Mouse (Mus musculus): Measurements from ENCODE around the gene Paxbp1. TPM values are rescaled to one million over a fixed set of nuclear protein-coding genes. Genes with fewer than 3 reads are reported as not detected.

Gene Paxbp1
- polyA plus RNA-seq, 1 experiment from 2014 or later: 71.6 TPM

DNA sequence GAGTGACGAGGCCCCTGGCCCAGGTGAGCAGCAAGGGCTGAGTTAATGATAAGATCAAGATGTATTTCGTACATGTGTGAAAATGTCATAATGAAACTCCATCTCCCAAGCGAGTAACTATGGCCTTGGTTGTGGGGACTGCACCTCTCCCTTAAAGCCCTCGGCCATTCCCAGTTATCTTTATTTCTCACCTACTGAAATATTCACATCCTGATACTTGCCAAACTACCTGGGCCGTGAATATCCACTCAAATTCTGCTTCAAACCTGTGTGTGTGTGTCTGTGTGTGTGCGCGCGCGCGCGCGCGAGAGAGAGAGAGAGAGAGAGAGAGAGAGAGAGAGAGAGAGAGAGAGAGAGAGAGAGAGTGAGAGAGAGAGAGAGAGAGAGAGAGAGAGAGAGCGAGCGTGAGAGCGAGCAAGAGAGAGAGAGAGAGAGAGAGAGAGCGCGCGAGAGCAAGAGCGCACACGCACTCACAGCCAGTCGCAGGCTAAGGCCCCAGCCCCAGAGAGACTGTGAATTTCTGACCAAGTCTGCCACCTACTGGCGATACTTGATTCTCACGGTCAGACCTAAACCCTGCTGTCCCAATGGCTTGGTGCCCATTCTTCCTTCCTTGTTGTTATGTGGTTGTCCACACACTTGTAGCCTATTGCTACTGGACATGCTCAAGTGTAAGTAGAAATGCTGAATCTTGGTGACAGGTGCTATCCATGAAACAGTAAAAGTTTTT is 29.0 kb upstream of the Paxbp1 start:
- H3K36me3 ChIP-seq (replicated peaks; ENCODE audit: control insufficient read depth, insufficient read depth): no peaks in the 10 kb centered on the region
- H3K4me2 ChIP-seq (replicated peaks): peak overlapping the region; percentile 22; the same call in 1 of the 2 replicates

GRCm38 (mm10) chr16:91072256-91072655 is 27.9 kb upstream of the Paxbp1 start:
- Histone ChIP-seq H3K9ac (no peak overlapping the region), H3K27ac (no peak overlapping the region), H3K36me3 (replicated peaks; ENCODE audit: control insufficient read depth, insufficient read depth) (no peaks in the 10 kb centered on the region), H3K4me1 (replicated peaks; ENCODE audit: control insufficient read depth, insufficient read depth, low read length) (peaks cover 7% of the 10 kb centered on the region; the same call in 1 of the 2 replicates), H3K4me2 (replicated peaks) (no peak overlapping the region), H3K4me3 (replicated peaks; ENCODE audit: low read length) (no peak overlapping the region), H3K9me3 (ENCODE audit: control insufficient read depth, low read length) (no peaks in the 10 kb centered on the region), H3K27me3 (ENCODE audit: control insufficient read depth, insufficient read depth, low read length) (no peaks in the 10 kb centered on the region)
- DNase-seq (ENCODE audit: low spot score) (no peak), ATAC-seq (ENCODE audit: low FRiP score) (no peak)
- WGBS: 94% methylated on average over 1 of the region's 1 CpGs

More for the DNA sequence above, 29.0 kb upstream of the Paxbp1 start:
- H3K27me3 ChIP-seq (ENCODE audit: control insufficient read depth, insufficient read depth, low read length): no peaks in the 10 kb centered on the region
- H3K27ac ChIP-seq: no peak overlapping the region
- no peak overlapping the region for H3K4me3 ChIP-seq (replicated peaks; ENCODE audit: low read length)
- DNase-seq (ENCODE audit: low spot score) (peak; percentile 96), ATAC-seq (ENCODE audit: low FRiP score) (peak; percentile 96)
- H3K9me3 ChIP-seq (ENCODE audit: control insufficient read depth, low read length): no peaks in the 10 kb centered on the region
- H3K4me1 ChIP-seq (replicated peaks; ENCODE audit: control insufficient read depth, insufficient read depth, low read length): peaks cover 7% of the 10 kb centered on the region; the same call in 1 of the 2 replicates
- no peak overlapping the region for H3K9ac ChIP-seq
- 44% methylated on average over 19 of the region's 24 CpGs for WGBS

DNA sequence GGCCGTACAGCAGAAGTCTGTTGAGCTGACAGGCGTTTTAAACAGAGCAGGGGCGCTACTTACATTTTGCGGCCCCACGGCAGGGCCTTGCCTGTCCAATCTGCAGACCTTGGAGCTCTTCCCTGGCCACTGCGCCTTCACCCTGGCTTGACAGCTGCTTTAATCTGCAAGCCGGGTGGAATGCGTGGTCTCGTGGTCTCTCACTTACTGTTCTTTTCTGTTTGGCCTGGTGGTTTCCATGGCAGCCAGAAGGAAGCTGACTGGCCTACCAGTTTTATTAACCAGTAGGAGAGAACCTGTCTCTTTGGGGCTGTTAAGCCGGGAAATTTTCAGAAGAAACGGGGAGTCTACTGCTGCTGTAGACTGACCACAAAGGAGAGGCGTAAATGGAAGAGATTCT is 24.6 kb upstream of the Paxbp1 start:
- peak; percentile 46; the same call in 1 of the 2 replicates for ATAC-seq (ENCODE audit: low FRiP score)
- peak overlapping the region; percentile 24; the same call in 1 of the 2 replicates for H3K4me2 ChIP-seq (replicated peaks)
- H3K4me3 ChIP-seq (replicated peaks; ENCODE audit: low read length): peak overlapping the region; percentile 5; the same call in 1 of the 2 replicates
- no peaks in the 10 kb centered on the region for H3K9me3 ChIP-seq (ENCODE audit: control insufficient read depth, low read length)
- no peaks in the 10 kb centered on the region for H3K36me3 ChIP-seq (replicated peaks; ENCODE audit: control insufficient read depth, insufficient read depth)
- H3K4me1 ChIP-seq (replicated peaks; ENCODE audit: control insufficient read depth, insufficient read depth, low read length): peaks cover 7% of the 10 kb centered on the region; the same call in 1 of the 2 replicates
- H3K9ac ChIP-seq: no peak overlapping the region
- WGBS: 19% methylated on average over 12 of the region's 12 CpGs
- peak; percentile 55 for DNase-seq (ENCODE audit: low spot score)
- no peaks in the 10 kb centered on the region for H3K27me3 ChIP-seq (ENCODE audit: control insufficient read depth, insufficient read depth, low read length)
- peak overlapping the region; percentile 43 for H3K27ac ChIP-seq

DNA sequence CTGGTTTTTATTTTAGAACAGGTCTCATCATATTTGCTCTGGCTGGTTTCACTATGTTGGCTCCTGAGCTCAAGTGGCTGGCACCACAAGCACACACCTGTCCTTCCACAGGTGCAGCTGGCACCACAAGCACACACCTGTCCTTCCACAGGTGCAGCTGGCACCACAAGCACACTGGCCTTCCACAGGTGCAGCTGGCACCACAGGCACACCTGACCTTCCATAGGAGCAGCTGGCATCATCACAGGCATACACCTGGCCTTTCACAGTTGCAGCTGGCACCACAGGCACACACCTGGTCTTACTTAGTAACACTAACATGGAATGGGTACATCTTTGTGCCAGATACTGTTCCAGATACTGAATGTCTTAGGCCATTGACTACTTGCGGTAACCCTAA is 22.8 kb upstream of the Paxbp1 start:
- no peak overlapping the region for H3K4me3 ChIP-seq (replicated peaks; ENCODE audit: low read length)
- H3K9me3 ChIP-seq (ENCODE audit: control insufficient read depth, low read length): no peaks in the 10 kb centered on the region
- H3K27ac ChIP-seq: no peak overlapping the region
- no peaks in the 10 kb centered on the region for H3K27me3 ChIP-seq (ENCODE audit: control insufficient read depth, insufficient read depth, low read length)
- peaks cover 7% of the 10 kb centered on the region; the same call in 1 of the 2 replicates for H3K4me1 ChIP-seq (replicated peaks; ENCODE audit: control insufficient read depth, insufficient read depth, low read length)
- no peak overlapping the region for H3K4me2 ChIP-seq (replicated peaks)
- H3K36me3 ChIP-seq (replicated peaks; ENCODE audit: control insufficient read depth, insufficient read depth): no peaks in the 10 kb centered on the region
- ATAC-seq (ENCODE audit: low FRiP score) (no peak), DNase-seq (ENCODE audit: low spot score) (no peak)
- 97% methylated on average over 1 of the region's 1 CpGs for WGBS
- H3K9ac ChIP-seq: no peak overlapping the region

DNA sequence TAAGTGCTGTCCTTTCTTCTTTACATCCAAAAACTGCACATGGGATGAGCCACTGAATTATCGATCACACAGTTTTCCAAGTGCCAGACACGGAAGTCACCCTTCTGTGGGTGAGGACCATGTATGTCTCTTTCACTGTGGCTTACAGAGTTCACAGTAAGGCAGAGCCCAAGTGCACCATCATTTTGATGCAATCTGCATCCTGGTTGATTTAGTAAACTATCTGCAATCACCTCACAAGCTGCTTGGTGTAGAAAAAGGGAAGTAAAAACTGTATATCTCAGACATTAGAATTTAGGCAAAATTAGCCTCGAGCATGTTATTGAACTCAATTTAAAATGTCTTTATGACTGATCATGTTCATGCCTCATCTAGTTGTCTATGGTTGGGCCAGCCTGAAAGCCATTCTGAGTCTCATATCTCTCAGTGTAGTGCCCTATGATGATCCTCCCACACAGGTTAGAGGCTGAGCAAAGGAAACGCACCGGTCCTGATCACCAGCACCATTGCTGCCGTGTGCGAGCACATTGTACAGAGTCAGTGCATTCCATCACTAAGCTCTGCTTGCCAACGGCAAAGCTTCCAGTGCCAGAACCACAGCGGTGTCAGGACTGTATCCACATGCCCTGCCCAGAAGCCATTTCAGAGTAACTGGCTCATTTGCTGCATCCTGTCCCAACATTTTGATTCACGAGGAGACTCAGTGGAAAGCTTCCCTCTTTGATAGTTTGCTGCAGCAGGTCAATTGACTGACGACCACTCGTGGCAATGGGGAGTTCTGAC is 20.4 kb upstream of the Paxbp1 start:
- peaks cover 7% of the 10 kb centered on the region; the same call in 1 of the 2 replicates for H3K4me1 ChIP-seq (replicated peaks; ENCODE audit: control insufficient read depth, insufficient read depth, low read length)
- no peaks in the 10 kb centered on the region for H3K36me3 ChIP-seq (replicated peaks; ENCODE audit: control insufficient read depth, insufficient read depth)
- DNase-seq (ENCODE audit: low spot score): no peak
- H3K9me3 ChIP-seq (ENCODE audit: control insufficient read depth, low read length): no peaks in the 10 kb centered on the region
- no peak for ATAC-seq (ENCODE audit: low FRiP score)
- H3K4me3 ChIP-seq (replicated peaks; ENCODE audit: low read length): no peak overlapping the region
- H3K4me2 ChIP-seq (replicated peaks): no peak overlapping the region
- H3K27me3 ChIP-seq (ENCODE audit: control insufficient read depth, insufficient read depth, low read length): no peaks in the 10 kb centered on the region
- 86% methylated on average over 12 of the region's 12 CpGs for WGBS
- H3K9ac ChIP-seq: no peak overlapping the region
- H3K27ac ChIP-seq: no peak overlapping the region

- no peaks in the 10 kb centered on the region for H3K27me3 ChIP-seq (ENCODE audit: control insufficient read depth, insufficient read depth, low read length)
- no peaks in the 10 kb centered on the region for H3K9me3 ChIP-seq (ENCODE audit: control insufficient read depth, low read length)
- DNase-seq (ENCODE audit: low spot score) (no peak), ATAC-seq (ENCODE audit: low FRiP score) (no peak)
- H3K4me2 ChIP-seq (replicated peaks): no peak overlapping the region
- H3K4me3 ChIP-seq (replicated peaks; ENCODE audit: low read length): no peak overlapping the region
- no peak overlapping the region for H3K27ac ChIP-seq
- H3K36me3 ChIP-seq (replicated peaks; ENCODE audit: control insufficient read depth, insufficient read depth): no peaks in the 10 kb centered on the region
- H3K4me1 ChIP-seq (replicated peaks; ENCODE audit: control insufficient read depth, insufficient read depth, low read length): peaks cover 1% of the 10 kb centered on the region; the same call in 1 of the 2 replicates
- H3K9ac ChIP-seq: no peak overlapping the region
- 95% methylated on average over 10 of the region's 10 CpGs for WGBS
Observed at GRCm38 (mm10) chr16:91063786-91064185, 19.4 kb upstream of the Paxbp1 start.

GRCm38 (mm10) chr16:91061531-91062318 is 17.4 kb upstream of the Paxbp1 start:
- no peaks in the 10 kb centered on the region for H3K27me3 ChIP-seq (ENCODE audit: control insufficient read depth, insufficient read depth, low read length)
- no peak for DNase-seq (ENCODE audit: low spot score)
- no peak overlapping the region for H3K4me2 ChIP-seq (replicated peaks)
- H3K9ac ChIP-seq: no peak overlapping the region
- no peaks in the 10 kb centered on the region for H3K36me3 ChIP-seq (replicated peaks; ENCODE audit: control insufficient read depth, insufficient read depth)
- no peak overlapping the region for H3K4me3 ChIP-seq (replicated peaks; ENCODE audit: low read length)
- 90% methylated on average over 13 of the region's 13 CpGs for WGBS
- no peaks in the 10 kb centered on the region for H3K9me3 ChIP-seq (ENCODE audit: control insufficient read depth, low read length)
- no peak overlapping the region for H3K27ac ChIP-seq
- no peak for ATAC-seq (ENCODE audit: low FRiP score)
- no peaks in the 10 kb centered on the region for H3K4me1 ChIP-seq (replicated peaks; ENCODE audit: control insufficient read depth, insufficient read depth, low read length)

DNA sequence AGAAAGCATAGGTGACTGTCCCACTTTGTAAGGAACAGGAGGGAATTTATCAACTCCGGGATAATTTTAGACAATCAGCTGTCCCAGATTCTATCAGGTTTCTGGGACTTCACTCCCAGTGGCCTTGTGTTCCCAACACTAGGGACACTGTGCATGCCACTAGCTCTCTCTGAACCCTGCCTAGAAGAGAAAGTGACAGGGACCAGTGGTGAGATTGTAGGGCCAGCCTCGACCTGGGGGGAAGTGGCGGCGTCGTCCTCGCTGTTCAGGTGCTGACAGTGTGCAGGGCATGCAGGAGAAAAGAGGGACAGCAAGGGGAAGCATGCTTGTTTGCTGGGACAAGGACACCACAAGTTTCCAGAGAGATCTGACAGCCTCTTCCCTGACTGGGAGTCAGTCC is 13.4 kb upstream of the Paxbp1 start:
- WGBS: 86% methylated on average over 6 of the region's 6 CpGs

GRCm38 (mm10) chr16:91057261-91057660 is 12.9 kb upstream of the Paxbp1 start:
- no peaks in the 10 kb centered on the region for H3K9me3 ChIP-seq (ENCODE audit: control insufficient read depth, low read length)
- no peaks in the 10 kb centered on the region for H3K4me1 ChIP-seq (replicated peaks; ENCODE audit: control insufficient read depth, insufficient read depth, low read length)
- no peak for DNase-seq (ENCODE audit: low spot score)
- H3K9ac ChIP-seq: no peak overlapping the region
- H3K27me3 ChIP-seq (ENCODE audit: control insufficient read depth, insufficient read depth, low read length): no peaks in the 10 kb centered on the region
- no peak for ATAC-seq (ENCODE audit: low FRiP score)
- 90% methylated on average over 4 of the region's 4 CpGs for WGBS
- no peak overlapping the region for H3K4me3 ChIP-seq (replicated peaks; ENCODE audit: low read length)
- H3K36me3 ChIP-seq (replicated peaks; ENCODE audit: control insufficient read depth, insufficient read depth): no peaks in the 10 kb centered on the region
- no peak overlapping the region for H3K27ac ChIP-seq
- no peak overlapping the region for H3K4me2 ChIP-seq (replicated peaks)

More for the DNA sequence above, 13.4 kb upstream of the Paxbp1 start:
- no peaks in the 10 kb centered on the region for H3K4me1 ChIP-seq (replicated peaks; ENCODE audit: control insufficient read depth, insufficient read depth, low read length)
- ATAC-seq (ENCODE audit: low FRiP score) (no peak), DNase-seq (ENCODE audit: low spot score) (no peak)
- no peak overlapping the region for H3K9ac ChIP-seq
- no peaks in the 10 kb centered on the region for H3K9me3 ChIP-seq (ENCODE audit: control insufficient read depth, low read length)
- H3K27ac ChIP-seq: no peak overlapping the region
- no peak overlapping the region for H3K4me3 ChIP-seq (replicated peaks; ENCODE audit: low read length)
- H3K36me3 ChIP-seq (replicated peaks; ENCODE audit: control insufficient read depth, insufficient read depth): no peaks in the 10 kb centered on the region
- no peaks in the 10 kb centered on the region for H3K27me3 ChIP-seq (ENCODE audit: control insufficient read depth, insufficient read depth, low read length)
- H3K4me2 ChIP-seq (replicated peaks): no peak overlapping the region
